Mouse (Mus musculus) forebrain, embryonic 16.5 days (tissue): ENCODE results near the gene Mb21d2. TPM values are rescaled to one million over a fixed set of nuclear protein-coding genes. Genes with fewer than 3 reads are reported as not detected.

Experiments
- ATAC-seq: fragments of 200-750 bp; cut with Nextera tagmentation; 2 replicates; pipeline ENCODE4 v1.8.0; 2017; ENCODE audit warnings: mild to moderate bottlenecking, moderate library complexity
- H3K27ac ChIP-seq: fragments of 300-500 bp; sonication (generic); 2 replicates; pipeline ENCODE4 v1.5.1; 2014; ENCODE audit warnings: low read length, control low read depth
- H3K27me3 ChIP-seq: fragments of 300-500 bp; sonication (generic); replicated peaks from 2 replicates; pipeline ENCODE4 v1.6.1; 2014; ENCODE audit warnings: low read length; ENCODE audit not compliant: control insufficient read depth, insufficient read depth
- H3K36me3 ChIP-seq: fragments of 300-500 bp; sonication (generic); 2 replicates; pipeline ENCODE4 v1.6.1; 2014; ENCODE audit not compliant: control insufficient read depth, insufficient read depth
- H3K4me1 ChIP-seq: fragments of 300-500 bp; sonication (generic); replicated peaks from 2 replicates; pipeline ENCODE4 v1.6.1; 2014; ENCODE audit warnings: low read length; ENCODE audit not compliant: control insufficient read depth, insufficient read depth
- H3K4me2 ChIP-seq: fragments of 300-500 bp; sonication (generic); 2 replicates; pipeline ENCODE4 v1.6.1; 2014; ENCODE audit warnings: mild to moderate bottlenecking, low read length, control low read depth
- H3K4me3 ChIP-seq: fragments of 300-500 bp; sonication (generic); replicated peaks from 2 replicates; pipeline ENCODE4 v1.5.1; 2014; ENCODE audit warnings: mild to moderate bottlenecking, low read length, control low read depth
- H3K9ac ChIP-seq: fragments of 300-500 bp; sonication (generic); replicated peaks from 2 replicates; pipeline ENCODE4 v1.6.1; 2014; ENCODE audit warnings: low read depth, low read length, control low read depth
- H3K9me3 ChIP-seq: fragments of 300-500 bp; sonication (generic); 2 replicates; pipeline ENCODE4 v1.6.1; 2016; ENCODE audit warnings: low read length; ENCODE audit not compliant: control insufficient read depth
- WGBS: fragments of 180-500 bp; shearing (Covaris S2); extraction: QIAGEN DNeasy Blood & Tissue Kit; methylation state at CpG from one replicate; pipeline ENCODE4 v1.1.7; 2014; 5-methylcytosine and 5-hydroxymethylcytosine counted together
- polyA plus RNA-seq: library from polyadenylated mRNA; unstranded; fragments of >200 nt; fragmentation: Nextera tagmentation; extraction: Ambion mirVana; gene quantifications from 2 replicates; pipeline ENCODE4 v1.2.1, GENCODE M21; 2015

Mb21d2 gene
- polyA plus RNA-seq, 1 experiment from 2014 or later: 9.6 TPM

DNA sequence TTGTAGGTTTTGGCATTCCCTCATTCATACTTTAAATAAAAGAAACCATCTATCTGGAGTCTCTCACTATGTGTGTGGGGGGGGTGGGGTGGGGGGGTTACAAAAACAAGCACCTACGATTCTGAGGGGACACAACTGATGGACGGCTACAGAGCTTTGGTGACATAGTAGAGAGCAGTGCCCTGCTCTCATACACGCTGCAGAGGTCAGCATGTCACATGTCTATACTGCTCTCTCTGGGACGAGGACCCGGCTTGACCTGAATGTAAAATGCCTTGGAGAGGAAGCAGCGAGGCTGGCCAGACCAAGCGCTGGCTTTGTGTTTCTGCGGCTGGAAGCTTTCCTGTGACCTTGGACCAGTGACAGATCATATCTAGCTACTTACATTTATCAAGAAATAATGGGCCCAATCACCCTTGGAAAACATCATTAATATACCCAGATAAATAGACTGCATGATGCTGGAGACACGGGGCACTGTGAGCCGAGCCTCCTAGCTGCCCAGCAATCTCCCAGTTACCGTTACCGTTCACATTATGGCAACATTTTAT lies 97.3 kb downstream of the Mb21d2 start:
- H3K4me2 ChIP-seq: no peak overlapping the region
- 0 out of 2 replicates have a peak, but pooled peaks cover 2% of the 10 kb centered on the region for H3K4me1 ChIP-seq
- 75% methylated on average over 12 of the region's 12 CpGs for WGBS
- H3K27ac ChIP-seq: no peak overlapping the region
- H3K36me3 ChIP-seq: 0 out of 2 replicates have a peak, but pooled peaks cover 8% of the 10 kb centered on the region
- no peaks in the 10 kb centered on the region for H3K27me3 ChIP-seq
- H3K9me3 ChIP-seq: no peaks in the 10 kb centered on the region
- no peak overlapping the region for H3K9ac ChIP-seq
- ATAC-seq: no peak
- no peak overlapping the region for H3K4me3 ChIP-seq

DNA sequence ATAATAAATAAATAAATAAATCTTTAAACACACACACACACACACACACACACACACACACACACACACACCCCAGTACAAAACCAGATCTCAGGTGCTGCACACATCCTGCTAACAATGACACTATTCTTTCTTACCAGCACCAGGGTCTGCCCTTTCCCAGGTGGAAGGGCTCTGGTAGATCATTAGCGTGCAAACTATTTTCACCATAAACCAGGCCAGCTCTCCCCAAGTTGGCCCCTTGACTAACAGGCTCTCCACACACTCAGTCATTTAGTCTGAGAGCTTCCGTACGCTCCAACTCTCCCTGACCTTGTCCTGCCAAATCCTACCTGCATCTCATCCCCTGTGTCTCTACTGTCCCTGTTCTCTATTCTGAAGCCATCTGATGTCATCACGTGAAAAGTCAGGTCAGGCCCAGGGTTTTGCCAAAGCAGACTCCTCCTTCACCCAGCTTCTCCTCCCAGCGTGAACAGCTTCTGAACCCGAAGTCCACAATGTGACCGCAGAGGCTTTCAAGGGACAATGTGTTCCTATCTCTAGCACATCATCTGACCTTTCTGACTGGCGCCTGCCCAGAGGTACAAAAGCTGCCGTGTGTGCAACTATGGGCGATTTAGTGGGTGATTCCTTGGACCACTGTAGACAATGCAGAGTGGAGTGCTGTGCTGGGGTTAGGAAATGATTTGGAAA lies 100.1 kb downstream of the Mb21d2 start:
- Histone ChIP-seq H3K27ac (no peak overlapping the region), H3K9me3 (no peaks in the 10 kb centered on the region), H3K36me3 (0 out of 2 replicates have a peak, but pooled peaks cover 8% of the 10 kb centered on the region), H3K9ac (no peak overlapping the region), H3K4me1 (0 out of 2 replicates have a peak, but pooled peaks cover 2% of the 10 kb centered on the region), H3K27me3 (no peaks in the 10 kb centered on the region), H3K4me3 (no peak overlapping the region), H3K4me2 (no peak overlapping the region)
- WGBS: 92% methylated on average over 10 of the region's 10 CpGs
- ATAC-seq: no peak

DNA sequence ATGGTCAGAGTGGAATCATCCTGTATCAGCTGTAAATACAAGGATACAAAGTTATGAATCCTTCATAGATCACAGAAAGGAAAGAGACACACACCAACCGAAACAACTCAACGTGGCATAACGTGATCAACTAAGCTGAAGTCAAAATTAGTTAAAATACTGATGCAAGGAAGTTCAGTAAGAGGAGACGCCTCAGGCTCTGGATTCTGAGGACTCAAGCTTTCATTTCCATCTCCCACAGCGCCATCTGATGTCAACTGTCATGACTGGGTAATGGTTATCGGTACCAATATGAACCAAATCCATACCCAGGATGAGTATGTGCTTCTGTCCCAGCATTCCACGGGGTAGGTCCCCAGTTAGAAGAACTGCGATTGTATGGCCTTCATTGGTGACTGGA lies 104.7 kb downstream of the Mb21d2 start:
- Histone ChIP-seq H3K9ac (no peak overlapping the region), H3K9me3 (no peaks in the 10 kb centered on the region), H3K27ac (no peak overlapping the region), H3K4me3 (no peak overlapping the region), H3K36me3 (0 out of 2 replicates have a peak, but pooled peaks cover 8% of the 10 kb centered on the region), H3K27me3 (no peaks in the 10 kb centered on the region), H3K4me2 (no peak overlapping the region), H3K4me1 (no peaks in the 10 kb centered on the region)
- 93% methylated on average over 8 of the region's 8 CpGs for WGBS
- no peak for ATAC-seq

DNA sequence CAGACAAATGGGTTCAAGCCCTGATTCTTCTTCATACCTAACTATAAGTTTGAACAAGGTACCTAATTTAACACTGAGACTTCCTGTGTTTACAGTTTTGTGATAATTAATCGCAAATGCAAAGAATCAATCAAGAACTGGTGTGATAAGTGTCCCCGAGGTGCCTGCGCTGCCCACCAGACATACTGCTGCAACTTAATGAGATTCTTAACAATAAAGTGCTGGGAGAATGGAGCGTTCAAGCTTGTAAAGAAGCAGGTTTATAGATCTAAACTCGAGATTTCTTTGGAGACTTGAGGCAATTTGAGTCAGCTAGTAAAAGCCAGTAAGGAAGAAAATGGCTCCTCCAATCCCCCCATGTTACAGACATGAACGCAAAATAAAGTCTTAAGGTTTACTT lies 107.7 kb downstream of the Mb21d2 start:
- H3K27me3 ChIP-seq: no peaks in the 10 kb centered on the region
- H3K4me3 ChIP-seq: no peak overlapping the region
- no peaks in the 10 kb centered on the region for H3K4me1 ChIP-seq
- H3K4me2 ChIP-seq: no peak overlapping the region
- no peak overlapping the region for H3K27ac ChIP-seq
- H3K36me3 ChIP-seq: no peaks in the 10 kb centered on the region
- H3K9me3 ChIP-seq: no peaks in the 10 kb centered on the region
- ATAC-seq: no peak
- WGBS: 69% methylated on average over 6 of the region's 6 CpGs
- H3K9ac ChIP-seq: no peak overlapping the region

DNA sequence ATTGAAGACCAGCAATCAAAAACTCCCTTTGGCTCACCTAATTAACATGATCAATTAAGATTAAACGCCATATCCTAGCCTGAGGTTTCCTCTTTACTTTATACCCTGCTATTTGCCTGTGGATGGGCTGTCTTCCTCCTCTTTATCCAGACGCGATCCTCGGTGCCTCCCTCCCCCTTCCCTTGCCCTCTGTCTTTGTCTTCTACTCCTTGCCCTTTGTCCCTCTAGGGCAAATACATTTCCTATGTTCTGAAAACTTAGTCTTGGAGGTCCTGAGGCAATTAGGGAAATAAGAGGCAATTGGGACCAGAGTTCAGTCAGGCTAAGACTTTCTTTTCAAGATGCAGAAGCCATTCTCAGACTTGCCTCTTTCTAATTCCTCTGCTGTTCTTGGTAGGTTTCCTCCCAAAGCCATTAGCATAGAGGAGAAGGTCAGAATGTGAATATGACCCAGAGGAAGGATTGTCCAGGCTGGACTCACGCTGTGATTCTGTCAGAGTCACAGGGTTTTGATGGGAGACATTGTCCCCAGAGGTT lies 110.7 kb downstream of the Mb21d2 start:
- H3K36me3 ChIP-seq: no peaks in the 10 kb centered on the region
- H3K9me3 ChIP-seq: no peaks in the 10 kb centered on the region
- no peaks in the 10 kb centered on the region for H3K27me3 ChIP-seq
- H3K4me3 ChIP-seq: no peak overlapping the region
- no peak overlapping the region for H3K27ac ChIP-seq
- no peak for ATAC-seq
- no peaks in the 10 kb centered on the region for H3K4me1 ChIP-seq
- no peak overlapping the region for H3K9ac ChIP-seq
- H3K4me2 ChIP-seq: no peak overlapping the region
- WGBS: 18% methylated on average over 5 of the region's 5 CpGs

DNA sequence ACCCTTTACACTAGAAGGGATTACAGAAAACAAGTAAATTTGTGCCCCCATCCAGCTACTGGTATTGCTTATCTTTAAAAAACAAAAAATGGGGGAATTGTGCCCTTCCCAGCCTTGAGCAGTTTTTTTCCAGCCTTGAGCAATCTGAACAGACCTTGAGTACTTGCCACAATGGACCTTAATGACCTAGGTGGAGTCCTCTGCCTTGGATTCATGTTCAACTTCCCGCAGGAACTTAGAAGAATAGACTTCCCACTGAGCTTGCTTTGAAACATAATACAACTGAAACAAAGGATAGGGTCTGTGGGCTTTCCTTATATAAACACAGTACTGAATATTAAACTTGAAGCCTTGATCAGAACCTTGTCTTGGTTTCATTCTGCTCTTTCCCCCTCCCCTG lies 116.2 kb downstream of the Mb21d2 start:
- WGBS: 74% methylated on average over 1 of the region's 1 CpGs
- no peak overlapping the region for H3K4me3 ChIP-seq
- no peak overlapping the region for H3K27ac ChIP-seq
- peaks cover 3% of the 10 kb centered on the region; the same call in 1 of the 2 replicates for H3K9me3 ChIP-seq
- H3K4me1 ChIP-seq: no peaks in the 10 kb centered on the region; the same call in 1 of the 2 replicates
- no peak overlapping the region for H3K9ac ChIP-seq
- H3K36me3 ChIP-seq: no peaks in the 10 kb centered on the region
- H3K27me3 ChIP-seq: no peaks in the 10 kb centered on the region
- no peak overlapping the region for H3K4me2 ChIP-seq
- no peak for ATAC-seq

DNA sequence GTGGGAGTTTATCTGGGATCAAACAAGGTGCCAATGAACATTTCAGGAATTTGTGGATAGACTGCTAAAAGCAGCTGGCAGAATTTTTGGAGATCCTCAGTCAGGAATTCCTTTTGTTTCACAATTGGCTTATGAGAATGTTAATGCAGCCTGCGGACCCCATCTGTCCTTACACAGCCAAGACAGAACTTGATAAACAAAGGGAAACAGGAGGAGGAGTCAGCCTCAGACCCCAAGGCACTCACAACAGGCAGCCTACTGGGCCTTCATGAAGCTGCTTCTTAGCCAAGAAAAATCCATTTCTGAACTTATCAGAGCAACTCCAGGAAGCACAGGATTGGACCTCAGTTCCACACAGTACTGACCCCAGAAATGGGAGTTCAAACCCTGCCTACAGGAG lies 120.4 kb downstream of the Mb21d2 start:
- peaks cover 3% of the 10 kb centered on the region; the same call in 1 of the 2 replicates for H3K9me3 ChIP-seq
- ATAC-seq: no peak
- no peaks in the 10 kb centered on the region for H3K27me3 ChIP-seq
- 32% methylated on average over 1 of the region's 1 CpGs for WGBS
- H3K36me3 ChIP-seq: no peaks in the 10 kb centered on the region
- H3K4me2 ChIP-seq: no peak overlapping the region
- no peak overlapping the region for H3K27ac ChIP-seq
- H3K4me1 ChIP-seq: no peaks in the 10 kb centered on the region; the same call in 1 of the 2 replicates
- H3K9ac ChIP-seq: no peak overlapping the region
- H3K4me3 ChIP-seq: no peak overlapping the region

DNA sequence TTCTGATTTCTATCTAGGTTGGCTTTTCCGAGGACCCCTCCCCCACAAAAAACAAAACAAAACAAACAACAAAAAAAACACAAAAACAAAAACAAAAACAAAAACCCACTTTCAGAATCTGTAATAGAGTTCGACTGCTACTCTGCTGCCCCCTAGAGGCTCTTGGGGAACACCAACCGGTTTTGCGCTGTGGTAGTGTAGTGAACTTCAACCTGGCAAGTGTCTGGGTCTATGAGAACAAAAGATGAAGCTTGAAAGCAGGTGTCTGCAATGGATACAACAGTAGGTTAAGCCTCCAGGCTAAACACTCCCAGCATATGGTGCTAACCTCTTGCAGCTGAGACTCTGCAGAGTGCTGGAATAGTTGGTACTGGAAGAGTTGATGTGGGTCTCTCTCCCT lies 136.4 kb downstream of the Mb21d2 start:
- no peaks in the 10 kb centered on the region for H3K27me3 ChIP-seq
- no peak overlapping the region for H3K4me2 ChIP-seq
- no peaks in the 10 kb centered on the region for H3K9me3 ChIP-seq
- H3K4me3 ChIP-seq: no peak overlapping the region
- no peak overlapping the region for H3K27ac ChIP-seq
- no peaks in the 10 kb centered on the region for H3K4me1 ChIP-seq
- peak; percentile 71 for ATAC-seq
- H3K9ac ChIP-seq: no peak overlapping the region
- H3K36me3 ChIP-seq: no peaks in the 10 kb centered on the region
- WGBS: 2% methylated on average over 4 of the region's 4 CpGs
